Mouse (Mus musculus) cortical plate, adult 2 months (tissue): ENCODE results near the gene Fam20b. TPM values are rescaled to one million over a fixed set of nuclear protein-coding genes. Genes with fewer than 3 reads are reported as not detected.

ENCODE experiments used
- H3K27ac ChIP-seq: fragments of 200-500 bp; 2 replicates; pipeline ENCODE4 v1.5.1; 2012; ENCODE audit warnings: low read length, control low read depth, inconsistent platforms; ENCODE audit not compliant: insufficient read depth
- H3K4me1 ChIP-seq: fragments of 200-500 bp; 2 replicates; pipeline ENCODE4 v1.6.1; 2011; ENCODE audit warnings: low read length; ENCODE audit not compliant: control insufficient read depth, insufficient read depth
- H3K4me3 ChIP-seq: fragments of 200-500 bp; 2 replicates; pipeline ENCODE4 v1.5.1; 2011; ENCODE audit warnings: mild to moderate bottlenecking, low read length, control low read depth; ENCODE audit not compliant: insufficient read depth
- CTCF ChIP-seq: fragments of 200-500 bp; IDR thresholded peaks from 2 replicates; pipeline ENCODE4 v1.5.1; 2011; ENCODE audit warnings: mild to moderate bottlenecking, control low read depth, low read length; ENCODE audit not compliant: insufficient read depth; ENCODE audit errors: extremely low read depth
- POLR2A ChIP-seq: fragments of 200-500 bp; IDR thresholded peaks from 2 replicates; pipeline ENCODE4 v1.6.1; 2011; ENCODE audit warnings: mild to moderate bottlenecking, low read length, control low read depth; ENCODE audit not compliant: insufficient read depth; ENCODE audit errors: extremely low read depth
- polyA plus RNA-seq: library from polyadenylated mRNA; depleted of rRNA; stranded (reverse); fragments of >200 nt; gene quantifications from 2 replicates; pipeline ENCODE4 v1.2.3, GENCODE M21; 2012

The Fam20b gene
- polyA plus RNA-seq, 1 experiment = 48.0 TPM

- H3K4me1 ChIP-seq = no peaks in the 10 kb centered on the region
- no peak overlapping the region for H3K4me3 ChIP-seq
- TF ChIP-seq CTCF (peak; percentile 34; the same call in 1 of the 2 replicates), POLR2A (no peak)
- no peak overlapping the region for H3K27ac ChIP-seq
Observed at GRCm38 (mm10) chr1:156730802-156731201, 11.9 kb upstream of the Fam20b start.

GRCm38 (mm10) chr1:156727234-156728108, 8.6 kb upstream of the Fam20b start:
- Histone ChIP-seq H3K4me3 (no peak overlapping the region), H3K4me1 (no peaks in the 10 kb centered on the region)

GRCm38 (mm10) chr1:156722089-156722488, 3.2 kb upstream of the Fam20b start:
- H3K4me1 ChIP-seq = peaks cover 2% of the 10 kb centered on the region; the same call in 1 of the 2 replicates
- no peak overlapping the region for H3K4me3 ChIP-seq
- H3K27ac ChIP-seq = no peak overlapping the region
- TF ChIP-seq CTCF (no peak), POLR2A (no peak)

More at GRCm38 (mm10) chr1:156727234-156728108, 8.6 kb upstream of the Fam20b start:
- no peak overlapping the region for H3K27ac ChIP-seq
- TF ChIP-seq POLR2A (no peak), CTCF (no peak)

- H3K4me1 ChIP-seq = peaks cover 3% of the 10 kb centered on the region; the same call in 1 of the 2 replicates
- H3K4me3 ChIP-seq = no peak overlapping the region
Observed at GRCm38 (mm10) chr1:156720046-156720445, 1.2 kb upstream of the Fam20b start.

GRCm38 (mm10) chr1:156718286-156718949, 468 bp downstream of the Fam20b start:
- TF ChIP-seq POLR2A (no peak), CTCF (no peak)
- Histone ChIP-seq H3K4me3 (peak overlapping the region; percentile 96), H3K27ac (peak overlapping the region; percentile 74)

More at GRCm38 (mm10) chr1:156720046-156720445, 1.2 kb upstream of the Fam20b start:
- H3K27ac ChIP-seq = no peak overlapping the region
- TF ChIP-seq CTCF (no peak), POLR2A (no peak)

GRCm38 (mm10) chr1:156717751-156718285, 1.1 kb downstream of the Fam20b start:
- no peak overlapping the region for H3K27ac ChIP-seq
- TF ChIP-seq CTCF (no peak), POLR2A (no peak)
- peaks cover 3% of the 10 kb centered on the region; the same call in 1 of the 2 replicates for H3K4me1 ChIP-seq
- H3K4me3 ChIP-seq = peak overlapping the region; percentile 96

More at GRCm38 (mm10) chr1:156718286-156718949, 468 bp downstream of the Fam20b start:
- peaks cover 3% of the 10 kb centered on the region; the same call in 1 of the 2 replicates for H3K4me1 ChIP-seq

- Histone ChIP-seq H3K4me3 (no peak overlapping the region), H3K27ac (no peak overlapping the region), H3K4me1 (peaks cover 3% of the 10 kb centered on the region; the same call in 1 of the 2 replicates)
- TF ChIP-seq CTCF (no peak), POLR2A (no peak)
Observed at GRCm38 (mm10) chr1:156716681-156717080, 2.2 kb downstream of the Fam20b start.

- no peak overlapping the region for H3K4me3 ChIP-seq
- H3K4me1 ChIP-seq = no peaks in the 10 kb centered on the region
- no peak for TF ChIP-seq CTCF
- TF ChIP-seq POLR2A = no peak
- no peak overlapping the region for H3K27ac ChIP-seq
Observed at GRCm38 (mm10) chr1:156710472-156711098, 8.3 kb downstream of the Fam20b start.

- no peaks in the 10 kb centered on the region for H3K4me1 ChIP-seq
- no peak for TF ChIP-seq CTCF
- no peak for TF ChIP-seq POLR2A
- no peak overlapping the region for H3K27ac ChIP-seq
- H3K4me3 ChIP-seq = no peak overlapping the region
Observed at GRCm38 (mm10) chr1:156708672-156709071, 10.2 kb downstream of the Fam20b start.
